Mouse (Mus musculus) intestine, embryonic 14.5 days (tissue): ENCODE data around the gene Tspan11. TPM values are rescaled to one million over a fixed set of nuclear protein-coding genes. Genes with fewer than 3 reads are reported as not detected.

Experiments
- ATAC-seq: fragments of 200-750 bp; cut with Nextera tagmentation; replicated peaks from 2 replicates; pipeline ENCODE4 v1.8.0; 2017; ENCODE audit warnings: low read depth, moderate number of reproducible peaks, moderate TSS enrichment, moderate library complexity; ENCODE audit not compliant: low FRiP score, low TSS enrichment
- DNase-seq: peaks from one replicate; pipeline ENCODE4 v3.0.0-alpha.2; 2018; ENCODE audit warnings: low spot score
- H3K27ac ChIP-seq: fragments of 300-500 bp; sonication (generic); 2 replicates; pipeline ENCODE4 v1.5.1; 2014; ENCODE audit warnings: low read depth, mild to moderate bottlenecking, control low read depth
- H3K27me3 ChIP-seq: fragments of 300-500 bp; sonication (generic); replicated peaks from 2 replicates; pipeline ENCODE4 v1.6.1; 2014; ENCODE audit warnings: low read length, control low read depth; ENCODE audit not compliant: control insufficient read depth, insufficient read depth
- H3K36me3 ChIP-seq: fragments of 300-500 bp; sonication (generic); 2 replicates; pipeline ENCODE4 v1.6.1; 2014; ENCODE audit warnings: low read length, control low read depth; ENCODE audit not compliant: control insufficient read depth, insufficient read depth
- H3K4me1 ChIP-seq: fragments of 300-500 bp; sonication (generic); replicated peaks from 2 replicates; pipeline ENCODE4 v1.6.1; 2014; ENCODE audit warnings: low read length, control low read depth, mixed read lengths; ENCODE audit not compliant: control insufficient read depth, insufficient read depth
- H3K4me2 ChIP-seq: fragments of 300-500 bp; sonication (generic); 2 replicates; pipeline ENCODE4 v1.6.1; 2014; ENCODE audit warnings: low read length
- H3K4me3 ChIP-seq: fragments of 300-500 bp; sonication (generic); 2 replicates; pipeline ENCODE4 v1.5.1; 2014; ENCODE audit warnings: low read depth, low read length, control low read depth, mixed read lengths
- H3K9ac ChIP-seq: fragments of 300-500 bp; sonication (generic); 2 replicates; pipeline ENCODE4 v1.6.1; 2014; ENCODE audit warnings: mild to moderate bottlenecking, low read length
- H3K9me3 ChIP-seq: fragments of 300-500 bp; sonication (generic); 2 replicates; pipeline ENCODE4 v1.6.1; 2016; ENCODE audit warnings: low read length, control low read depth; ENCODE audit not compliant: control insufficient read depth
- WGBS: fragments of 180-500 bp; shearing (Covaris S2); extraction: QIAGEN DNeasy Blood & Tissue Kit; methylation state at CpG from one replicate; pipeline ENCODE4 v1.1.7; 2014; 5-methylcytosine and 5-hydroxymethylcytosine counted together
- polyA plus RNA-seq: library from polyadenylated mRNA; unstranded; fragments of >200 nt; fragmentation: Nextera tagmentation; extraction: Ambion mirVana; gene quantifications from 2 replicates; pipeline ENCODE4 v1.2.1, GENCODE M21; 2014

The Tspan11 gene
- polyA plus RNA-seq, 1 experiment from 2014 or later: 4.1 TPM

- no peak overlapping the region for H3K4me3 ChIP-seq
- H3K4me1 ChIP-seq: peaks cover 19% of the 10 kb centered on the region
- ATAC-seq (no peak), DNase-seq (no peak)
- peaks cover 4% of the 10 kb centered on the region; the same call in 1 of the 2 replicates for H3K36me3 ChIP-seq
- H3K27ac ChIP-seq: peak overlapping the region; percentile 66
- no peaks in the 10 kb centered on the region for H3K27me3 ChIP-seq
- H3K9ac ChIP-seq: no peak overlapping the region
- H3K4me2 ChIP-seq: no peak overlapping the region
- 77% methylated on average over 12 of the region's 12 CpGs for WGBS
- H3K9me3 ChIP-seq: no peaks in the 10 kb centered on the region
Measured at GRCm38 (mm10) chr6:127988944-127989494, 101.6 kb downstream of the Tspan11 start.

GRCm38 (mm10) chr6:127989624-127990212 is 102.3 kb downstream of the Tspan11 start:
- Histone ChIP-seq H3K4me1 (peaks cover 20% of the 10 kb centered on the region), H3K4me2 (no peak overlapping the region), H3K9ac (no peak overlapping the region), H3K4me3 (no peak overlapping the region), H3K27ac (peak overlapping the region; percentile 66), H3K36me3 (peaks cover 4% of the 10 kb centered on the region; the same call in 1 of the 2 replicates), H3K9me3 (no peaks in the 10 kb centered on the region), H3K27me3 (no peaks in the 10 kb centered on the region)
- WGBS: 56% methylated on average over 11 of the region's 11 CpGs
- ATAC-seq: peak; percentile 75
- DNase-seq: peak; percentile 71

DNA sequence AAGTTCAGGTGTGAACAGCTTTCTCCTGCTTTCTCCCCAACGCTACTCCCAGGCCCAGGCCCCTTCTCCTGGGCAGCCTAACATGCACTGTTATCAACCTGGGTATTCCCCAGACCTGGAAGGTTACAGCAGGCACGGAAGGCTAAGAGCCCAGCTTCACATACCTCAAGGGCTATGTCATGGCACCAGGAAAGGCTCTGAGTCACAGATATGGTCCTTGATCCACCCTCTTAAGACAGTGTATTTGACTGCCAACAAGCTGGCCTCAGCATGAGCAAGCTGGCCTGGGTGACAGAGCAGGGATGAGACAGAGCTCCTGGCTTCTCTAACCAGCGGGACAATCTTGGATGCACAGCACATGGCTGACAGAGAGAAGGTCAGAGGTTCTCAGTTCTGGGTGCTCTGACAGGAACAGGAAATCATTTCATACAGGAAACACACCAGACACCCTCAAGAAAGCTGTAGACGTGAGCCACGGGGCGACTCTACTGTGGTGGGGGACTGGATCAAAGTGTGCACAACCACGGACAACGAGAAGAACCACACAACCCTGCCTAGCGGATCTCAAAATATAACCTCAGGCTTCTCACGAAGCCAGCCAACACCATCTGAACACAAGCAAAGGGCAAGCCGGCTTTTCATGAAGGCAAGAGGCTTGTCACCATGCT is 104.3 kb downstream of the Tspan11 start:
- DNase-seq: no peak
- Histone ChIP-seq H3K27ac (no peak overlapping the region), H3K27me3 (no peaks in the 10 kb centered on the region), H3K4me2 (no peak overlapping the region), H3K36me3 (peaks cover 4% of the 10 kb centered on the region; the same call in 1 of the 2 replicates), H3K4me3 (no peak overlapping the region), H3K4me1 (peaks cover 20% of the 10 kb centered on the region), H3K9me3 (no peaks in the 10 kb centered on the region), H3K9ac (no peak overlapping the region)
- ATAC-seq: no peak
- WGBS: 71% methylated on average over 11 of the region's 11 CpGs

- Histone ChIP-seq H3K4me3 (no peak overlapping the region), H3K4me2 (no peak overlapping the region), H3K27ac (no peak overlapping the region), H3K9me3 (no peaks in the 10 kb centered on the region), H3K9ac (no peak overlapping the region), H3K36me3 (peaks cover 4% of the 10 kb centered on the region; the same call in 1 of the 2 replicates), H3K4me1 (peaks cover 20% of the 10 kb centered on the region), H3K27me3 (no peaks in the 10 kb centered on the region)
- DNase-seq (no peak), ATAC-seq (no peak)
- WGBS: 90% methylated on average over 8 of the region's 8 CpGs
Measured at GRCm38 (mm10) chr6:127992993-127993392, 105.6 kb downstream of the Tspan11 start.

DNA sequence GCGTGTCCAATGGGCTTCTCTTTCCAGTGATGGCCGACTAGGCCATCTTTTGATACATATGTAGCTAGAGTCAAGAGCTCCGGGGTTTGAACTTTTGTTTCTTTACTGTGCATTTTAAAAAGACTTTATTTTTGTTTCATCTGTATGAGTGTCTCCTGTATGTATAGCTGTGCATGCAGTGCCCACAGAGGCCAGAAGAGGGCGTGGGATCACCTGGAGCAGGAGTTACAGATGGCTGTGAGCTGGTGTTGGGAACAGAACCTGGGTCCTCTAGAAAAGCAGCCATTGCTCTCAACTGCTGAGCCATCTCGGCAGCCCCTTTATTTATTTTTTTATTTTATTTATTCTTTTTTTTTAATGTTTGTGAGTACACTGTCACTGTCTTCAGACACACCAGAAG is 109.5 kb downstream of the Tspan11 start:
- 86% methylated on average over 5 of the region's 5 CpGs for WGBS
- Histone ChIP-seq H3K36me3 (peaks cover 4% of the 10 kb centered on the region; the same call in 1 of the 2 replicates), H3K27me3 (no peaks in the 10 kb centered on the region), H3K9ac (no peak overlapping the region), H3K4me3 (no peak overlapping the region), H3K4me1 (peaks cover 9% of the 10 kb centered on the region), H3K4me2 (no peak overlapping the region), H3K27ac (no peak overlapping the region), H3K9me3 (no peaks in the 10 kb centered on the region)
- ATAC-seq (no peak), DNase-seq (no peak)

- no peak overlapping the region for H3K27ac ChIP-seq
- H3K9me3 ChIP-seq: no peaks in the 10 kb centered on the region
- H3K4me2 ChIP-seq: no peak overlapping the region
- ATAC-seq: no peak
- 83% methylated on average over 2 of the region's 2 CpGs for WGBS
- H3K9ac ChIP-seq: no peak overlapping the region
- no peak overlapping the region for H3K4me3 ChIP-seq
- no peaks in the 10 kb centered on the region for H3K27me3 ChIP-seq
- no peaks in the 10 kb centered on the region for H3K36me3 ChIP-seq
- DNase-seq: no peak
- peaks cover 25% of the 10 kb centered on the region for H3K4me1 ChIP-seq
Measured at GRCm38 (mm10) chr6:127999118-127999517, 111.7 kb downstream of the Tspan11 start.

GRCm38 (mm10) chr6:128000777-128001176 is 113.4 kb downstream of the Tspan11 start:
- no peak overlapping the region for H3K4me2 ChIP-seq
- DNase-seq (no peak), ATAC-seq (no peak)
- H3K4me3 ChIP-seq: no peak overlapping the region
- 81% methylated on average over 3 of the region's 3 CpGs for WGBS
- no peak overlapping the region for H3K27ac ChIP-seq
- H3K9me3 ChIP-seq: no peaks in the 10 kb centered on the region
- no peaks in the 10 kb centered on the region for H3K27me3 ChIP-seq
- no peak overlapping the region for H3K9ac ChIP-seq
- no peaks in the 10 kb centered on the region for H3K36me3 ChIP-seq
- H3K4me1 ChIP-seq: peaks cover 38% of the 10 kb centered on the region

DNA sequence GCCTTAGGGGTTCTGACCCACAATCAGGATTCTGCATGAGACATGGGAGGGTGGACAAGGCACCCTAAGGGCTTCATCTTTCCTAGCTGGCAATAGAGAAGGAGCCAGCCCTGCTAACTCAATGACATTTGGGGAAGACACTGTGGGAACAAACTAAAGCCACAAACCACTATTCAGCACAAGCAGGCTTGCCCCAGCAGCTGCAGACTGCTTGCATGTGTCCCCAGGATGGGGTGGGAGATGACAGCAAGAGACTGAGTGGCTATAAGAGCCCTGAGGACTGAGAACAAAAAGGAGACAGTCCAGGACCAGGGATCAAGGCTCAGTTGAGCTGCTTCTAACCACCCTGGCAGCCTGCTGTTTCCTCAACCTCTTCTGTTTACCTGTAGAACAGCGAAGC is 114.2 kb downstream of the Tspan11 start:
- Histone ChIP-seq H3K9me3 (no peaks in the 10 kb centered on the region), H3K9ac (no peak overlapping the region), H3K4me3 (no peak overlapping the region), H3K4me1 (peaks cover 43% of the 10 kb centered on the region), H3K27ac (no peak overlapping the region), H3K4me2 (no peak overlapping the region), H3K27me3 (no peaks in the 10 kb centered on the region), H3K36me3 (no peaks in the 10 kb centered on the region)
- no peak for DNase-seq
- WGBS: 58% methylated on average over 1 of the region's 1 CpGs
- ATAC-seq: no peak
